Mouse (Mus musculus) CD8-positive naive resting alpha-beta T cell, adult 2 months (primary cell): ENCODE results near the gene Cdk14.

Experiments
- DNase-seq, 2 experiments: peaks; one replicate each; pipeline ENCODE4 v3.0.0; 2022; ENCODE audit warnings: low read depth in 2 of 2, low spot score in 2 of 2

Gene Cdk14

DNA sequence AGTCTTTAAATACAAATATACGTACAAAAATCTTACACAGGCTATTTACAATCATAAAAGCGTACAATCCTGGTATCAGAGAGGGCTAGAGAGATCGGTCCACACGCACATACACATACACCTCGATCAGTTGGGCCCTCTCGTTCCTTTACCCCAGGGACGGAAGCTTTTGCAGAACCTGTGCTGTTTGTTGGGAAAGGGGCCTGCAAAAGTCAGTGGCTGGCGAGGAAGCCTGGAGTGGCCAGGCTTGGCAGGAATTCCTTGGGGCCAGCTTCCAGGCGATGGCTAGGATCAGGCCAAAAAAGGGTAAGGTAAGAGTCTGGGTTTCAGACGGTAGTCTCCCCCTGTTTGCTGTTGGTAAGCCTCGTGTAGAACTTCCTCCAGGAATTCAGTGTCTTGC, 664.8 kb downstream of the Cdk14 start:
- DNase-seq = no peak

GRCm38 (mm10) chr5:4754701-4755281, 665.3 kb downstream of the Cdk14 start:
- DNase-seq = no peak
